Mouse (Mus musculus) large intestine, adult 2 months (tissue): ENCODE results near the gene Cdkl2. TPM values are rescaled to one million over a fixed set of nuclear protein-coding genes. Genes with fewer than 3 reads are reported as not detected.

Experiments
- DNase-seq: peaks from one replicate; pipeline ENCODE4 v3.0.0-alpha.2; 2012; ENCODE audit warnings: low read depth, low spot score
- WGBS: fragments of 180-500 bp; shearing (Covaris S2); methylation state at CpG from one replicate; pipeline ENCODE4 v1.1.7; 2018; 5-methylcytosine and 5-hydroxymethylcytosine counted together
- polyA plus RNA-seq: library from polyadenylated mRNA; depleted of rRNA; stranded (reverse); fragments of >200 nt; gene quantifications from 2 replicates; pipeline ENCODE4 v1.2.3, GENCODE M21; 2012; rRNA removed

Cdkl2 gene
- polyA plus RNA-seq, result 0.62 and 0.78 TPM in 2 replicates

- 75% methylated on average over 4 of the region's 4 CpGs for WGBS
- DNase-seq, result no peak
Measured at GRCm38 (mm10) chr5:92043783-92044182, at the start of gene Cdkl2. TSS of gene Cdkl2 (minus strand) at chr5:92043883.

GRCm38 (mm10) chr5:92087469-92087868, 43.8 kb upstream of the Cdkl2 start:
- 96% methylated on average over 4 of the region's 4 CpGs for WGBS
- no peak for DNase-seq

- DNase-seq, result no peak
- WGBS, result 93% methylated on average over 7 of the region's 7 CpGs
Measured at GRCm38 (mm10) chr5:92085821-92086550, 42.3 kb upstream of the Cdkl2 start.

- WGBS, result 83% methylated on average over 4 of the region's 4 CpGs
- no peak for DNase-seq
Measured at GRCm38 (mm10) chr5:92085246-92085645, 41.6 kb upstream of the Cdkl2 start.

GRCm38 (mm10) chr5:92083417-92084038, 39.8 kb upstream of the Cdkl2 start, which contains the start of gene G3bp2:
TSS of gene G3bp2 (minus strand) at chr5:92083719.
- under 1% methylated on average over 65 of the region's 65 CpGs for WGBS

GRCm38 (mm10) chr5:92082821-92083401, 39.2 kb upstream of the Cdkl2 start:
- no peak for DNase-seq
- 1% methylated on average over 55 of the region's 55 CpGs for WGBS

More at GRCm38 (mm10) chr5:92083417-92084038, 39.8 kb upstream of the Cdkl2 start, which contains the start of gene G3bp2:
- peak; percentile 96 for DNase-seq

- DNase-seq, result no peak
Measured at GRCm38 (mm10) chr5:92081326-92081725, 37.6 kb upstream of the Cdkl2 start.

GRCm38 (mm10) chr5:92080400-92080799, 36.7 kb upstream of the Cdkl2 start:
- no peak for DNase-seq
- 36% methylated on average over 1 of the region's 1 CpGs for WGBS

More at GRCm38 (mm10) chr5:92081326-92081725, 37.6 kb upstream of the Cdkl2 start:
- 24% methylated on average over 3 of the region's 3 CpGs for WGBS

GRCm38 (mm10) chr5:92079304-92079703, 35.6 kb upstream of the Cdkl2 start:
- DNase-seq, result no peak
- WGBS, result 48% methylated on average over 1 of the region's 1 CpGs

- DNase-seq, result no peak
Measured at GRCm38 (mm10) chr5:92078751-92079150, 35.1 kb upstream of the Cdkl2 start.

- no peak for DNase-seq
- 43% methylated on average over 1 of the region's 1 CpGs for WGBS
Measured at GRCm38 (mm10) chr5:92076273-92076672, 32.6 kb upstream of the Cdkl2 start.

GRCm38 (mm10) chr5:92074061-92074460, 30.4 kb upstream of the Cdkl2 start:
- 71% methylated on average over 14 of the region's 14 CpGs for WGBS

GRCm38 (mm10) chr5:92063192-92063591, 19.5 kb upstream of the Cdkl2 start:
- WGBS, result 96% methylated on average over 2 of the region's 2 CpGs
- no peak for DNase-seq

More at GRCm38 (mm10) chr5:92074061-92074460, 30.4 kb upstream of the Cdkl2 start:
- no peak for DNase-seq

- DNase-seq, result no peak
- WGBS, result 93% methylated on average over 6 of the region's 6 CpGs
Measured at GRCm38 (mm10) chr5:92052866-92053265, 9.2 kb upstream of the Cdkl2 start.

GRCm38 (mm10) chr5:92050419-92050818, 6.7 kb upstream of the Cdkl2 start:
- WGBS, result 81% methylated on average over 3 of the region's 3 CpGs
- no peak for DNase-seq

GRCm38 (mm10) chr5:92042377-92043348, 1.0 kb downstream of the Cdkl2 start:
- DNase-seq, result peak; percentile 80
- under 1% methylated on average over 68 of the region's 68 CpGs for WGBS

- 39% methylated on average over 2 of the region's 2 CpGs for WGBS
- DNase-seq, result no peak
Measured at GRCm38 (mm10) chr5:92019960-92020359, 23.7 kb downstream of the Cdkl2 start.

GRCm38 (mm10) chr5:92011756-92012155, 31.9 kb downstream of the Cdkl2 start:
- no peak for DNase-seq
- 38% methylated on average over 7 of the region's 7 CpGs for WGBS

- 17% methylated on average over 2 of the region's 2 CpGs for WGBS
- DNase-seq, result no peak
Measured at GRCm38 (mm10) chr5:92009827-92010226, 33.9 kb downstream of the Cdkl2 start.
